11 mouse cellular contexts compared by ENCODE assay signal in genomic region chr5:133889841-133890240, GRCm38 (mm10).
DNase-seq lines count a peak whose midpoint lies in the region; ATAC-seq lines count a peak whose summit lies in the region.
"Had no signal": no experiment of that assay in that cellular context is flagged by ENCODE, and none has a peak within 500 bp of the region (broad histone marks: within the 10 kb centered on the region; RNA-seq: fewer than 3 reads in every experiment).

No protein-coding gene starts in this region.

- DNase-seq in hindbrain, embryonic 11.5 days (ENCODE audit: low spot score): no peak
- DNase-seq in cerebellum, postnatal 10 days: peak; percentile 97
- DNase-seq in layer of hippocampus, adult 8-10 months (ENCODE audit: low spot score in 2 of 2): peak; percentile 84
- peak; percentile 51 for DNase-seq in right cerebral cortex, adult 18-20 months
- no peak for DNase-seq in natural killer cell, adult 2 months (ENCODE audit: low spot score in 2 of 2)
- no peak for DNase-seq in spleen, postnatal 36 days (ENCODE audit: low spot score in 2 of 2)
- DNase-seq: gastrocnemius, adult 2 months had no signal

- H3K27ac ChIP-seq in hindbrain, embryonic 15.5 days (replicated peaks): 0 out of 2 replicates have a peak overlapping the region, but pooled peaks have one; percentile 4
- no peak overlapping the region for H3K27ac ChIP-seq in hindbrain, embryonic 11.5 days (ENCODE audit: low read depth, low read length)
- H3K27ac ChIP-seq in heart, embryonic 12.5 days (ENCODE audit: poor library complexity, severe bottlenecking): no peak overlapping the region
- H3K27ac ChIP-seq: gastrocnemius, adult 2 months; midbrain, embryonic 12.5 days had no signal

- H3K4me1 ChIP-seq in hindbrain, embryonic 15.5 days (replicated peaks): peaks cover 10% of the 10 kb centered on the region
- H3K4me1 ChIP-seq in hindbrain, embryonic 11.5 days (replicated peaks; ENCODE audit: control insufficient read depth, insufficient read depth, low read length): no peaks in the 10 kb centered on the region; the same call in 1 of the 2 replicates
- H3K4me1 ChIP-seq in heart, embryonic 12.5 days (replicated peaks): peaks cover 9% of the 10 kb centered on the region

- 39% methylated on average over 8 of the region's 8 CpGs for WGBS in hindbrain, embryonic 15.5 days
- WGBS in hindbrain, embryonic 11.5 days: 87% methylated on average over 8 of the region's 8 CpGs
- WGBS in heart, embryonic 12.5 days: 74% methylated on average over 8 of the region's 8 CpGs

- no peak overlapping the region for H3K4me3 ChIP-seq in hindbrain, embryonic 15.5 days
- H3K4me3 ChIP-seq in hindbrain, embryonic 11.5 days (ENCODE audit: low read depth, low read length): no peak overlapping the region
- no peak overlapping the region for H3K4me3 ChIP-seq in heart, embryonic 12.5 days
- H3K4me3 ChIP-seq: gastrocnemius, adult 2 months; midbrain, embryonic 12.5 days had no signal

- no peak overlapping the region for H3K9ac ChIP-seq in hindbrain, embryonic 15.5 days
- H3K9ac ChIP-seq in hindbrain, embryonic 11.5 days (ENCODE audit: low read depth, low read length): no peak overlapping the region
- no peak overlapping the region for H3K9ac ChIP-seq in heart, embryonic 12.5 days
- H3K9ac ChIP-seq: midbrain, embryonic 12.5 days had no signal

- no peaks in the 10 kb centered on the region for H3K9me3 ChIP-seq in hindbrain, embryonic 15.5 days
- no peaks in the 10 kb centered on the region for H3K9me3 ChIP-seq in hindbrain, embryonic 11.5 days (ENCODE audit: control insufficient read depth, low read length)
- no peaks in the 10 kb centered on the region for H3K9me3 ChIP-seq in heart, embryonic 12.5 days (replicated peaks)
- H3K9me3 ChIP-seq: midbrain, embryonic 12.5 days had no signal

- peak; percentile 54; the same call in 1 of the 2 replicates for ATAC-seq in hindbrain, embryonic 15.5 days (ENCODE audit: low FRiP score, low read depth)
- ATAC-seq in hindbrain, embryonic 11.5 days (ENCODE audit: low FRiP score): no peak
- ATAC-seq in heart, embryonic 12.5 days (ENCODE audit: insufficient number of reproducible peaks, low FRiP score): no peak
- ATAC-seq: inflammation-experienced regulatory T-cells, adult 6 months had no signal

- no peaks in the 10 kb centered on the region for H3K36me3 ChIP-seq in hindbrain, embryonic 15.5 days
- H3K36me3 ChIP-seq in hindbrain, embryonic 11.5 days (ENCODE audit: control insufficient read depth, insufficient read depth, low read length): no peaks in the 10 kb centered on the region
- no peaks in the 10 kb centered on the region for H3K36me3 ChIP-seq in heart, embryonic 12.5 days
- H3K36me3 ChIP-seq: midbrain, embryonic 12.5 days had no signal

- H3K27me3 ChIP-seq in hindbrain, embryonic 15.5 days: no peaks in the 10 kb centered on the region; the same call in 1 of the 2 replicates
- H3K27me3 ChIP-seq in hindbrain, embryonic 11.5 days (ENCODE audit: control insufficient read depth, insufficient read depth, low read length): no peaks in the 10 kb centered on the region
- no peaks in the 10 kb centered on the region for H3K27me3 ChIP-seq in heart, embryonic 12.5 days (replicated peaks)

- H3K4me2 ChIP-seq in hindbrain, embryonic 15.5 days: peak overlapping the region; percentile 12; the same call in 1 of the 2 replicates
- H3K4me2 ChIP-seq in hindbrain, embryonic 11.5 days (replicated peaks; ENCODE audit: low read depth, low read length): no peak overlapping the region
- no peak overlapping the region for H3K4me2 ChIP-seq in heart, embryonic 12.5 days
- H3K4me2 ChIP-seq: midbrain, embryonic 12.5 days had no signal

Comparison
In these comparisons a context has a peak if more than half of its experiments do, and no peak if none do; other contexts are left out.
1. DNase-seq: peak in cerebellum, postnatal 10 days (2 of 2), layer of hippocampus, adult 8-10 months (2 of 2) and right cerebral cortex, adult 18-20 months (single experiment); none in hindbrain, embryonic 11.5 days (single experiment), natural killer cell, adult 2 months (0 of 2) and spleen, postnatal 36 days (0 of 2).